Mouse (Mus musculus): ENCODE measurements around the gene Brat1.

DNA sequence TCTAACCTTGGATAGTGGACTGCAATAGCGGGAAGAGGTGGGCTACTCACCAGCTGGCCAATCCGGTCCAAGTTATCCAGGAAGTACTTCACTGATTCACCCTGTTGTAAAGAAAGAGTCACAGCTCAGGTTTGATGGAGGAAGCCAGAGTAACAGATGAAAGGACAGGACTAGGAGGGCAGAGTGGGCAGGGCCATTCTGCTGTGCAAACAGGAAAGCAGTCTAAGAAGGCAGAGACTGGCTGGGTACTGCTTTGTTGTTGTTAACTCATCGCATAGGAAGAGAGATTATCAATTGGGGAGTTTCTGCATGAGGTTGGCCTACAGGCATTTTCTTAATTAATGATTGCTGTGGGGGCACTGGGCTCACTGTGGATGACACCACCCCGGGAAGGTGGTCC, 57.7 kb downstream of the Brat1 start:
- TF ChIP-seq CTCF (IDR thresholded peaks at IDR 0.05; ENCODE audit: borderline replicate concordance, insufficient read depth, low read depth, low read length) = no peak
- TF ChIP-seq POLR2A (IDR thresholded peaks at IDR 0.05; ENCODE audit: borderline replicate concordance, insufficient read depth, low read length) = no peak
